In genomic region chr15:27493516-27493915, GRCm38 (mm10) we compare ENCODE assay signal across 19 mouse cellular contexts. TPM values are rescaled to one million over a fixed set of nuclear protein-coding genes. Genes with fewer than 3 reads are reported as not detected.
DNase-seq lines count a peak whose midpoint lies in the region; ATAC-seq and TF ChIP-seq lines count a peak whose summit lies in the region.
"Had no signal": no experiment of that assay in that cellular context is flagged by ENCODE, and none has a peak within 500 bp of the region (broad histone marks: within the 10 kb centered on the region; RNA-seq: fewer than 3 reads in every experiment).

No protein-coding gene starts in this region.

- H3K9ac ChIP-seq in forebrain, embryonic 16.5 days (replicated peaks; ENCODE audit: low read depth, low read length): no peak overlapping the region
- no peak overlapping the region for H3K9ac ChIP-seq in heart, embryonic 15.5 days
- H3K9ac ChIP-seq: hindbrain, embryonic 15.5 days; neural tube, embryonic 13.5 days had no signal

- 0 out of 2 replicates have a peak overlapping the region, but pooled peaks have one; percentile 15 for H3K27ac ChIP-seq in forebrain, embryonic 10.5 days
- no peak overlapping the region for H3K27ac ChIP-seq in forebrain, embryonic 16.5 days (ENCODE audit: low read length)
- H3K27ac ChIP-seq in heart, embryonic 15.5 days: peak overlapping the region; percentile 57
- peak overlapping the region; percentile 51; the same call in 1 of the 2 replicates for H3K27ac ChIP-seq in testis, adult 2 months (ENCODE audit: control insufficient read depth, insufficient read depth, low read depth, low read length)
- H3K27ac ChIP-seq: hindbrain, embryonic 15.5 days; neural tube, embryonic 13.5 days had no signal

- no peaks in the 10 kb centered on the region for H3K36me3 ChIP-seq in forebrain, embryonic 10.5 days (replicated peaks)
- no peaks in the 10 kb centered on the region for H3K36me3 ChIP-seq in forebrain, embryonic 16.5 days (ENCODE audit: control insufficient read depth, insufficient read depth)
- H3K36me3 ChIP-seq in heart, embryonic 15.5 days: no peaks in the 10 kb centered on the region
- no peaks in the 10 kb centered on the region for H3K36me3 ChIP-seq in testis, adult 2 months (ENCODE audit: control insufficient read depth, insufficient read depth, low read length)
- H3K36me3 ChIP-seq: hindbrain, embryonic 15.5 days; neural tube, embryonic 13.5 days had no signal

- no peak overlapping the region for H3K4me2 ChIP-seq in forebrain, embryonic 16.5 days (ENCODE audit: low read length)
- H3K4me2 ChIP-seq in heart, embryonic 15.5 days: peak overlapping the region; percentile 4; the same call in 1 of the 2 replicates
- H3K4me2 ChIP-seq: hindbrain, embryonic 15.5 days; neural tube, embryonic 13.5 days had no signal

- no peak for ATAC-seq in forebrain, embryonic 16.5 days
- ATAC-seq in heart, embryonic 15.5 days (replicated peaks; ENCODE audit: insufficient number of reproducible peaks, insufficient read depth, low FRiP score, low read depth): no peak
- ATAC-seq: forebrain, embryonic 14.5 days; lung, postnatal 0 days; Patski had no signal

- 54% methylated on average over 10 of the region's 10 CpGs for WGBS in forebrain, embryonic 10.5 days
- WGBS in forebrain, embryonic 16.5 days: 48% methylated on average over 10 of the region's 10 CpGs
- WGBS in heart, embryonic 15.5 days: 22% methylated on average over 10 of the region's 10 CpGs

- no peaks in the 10 kb centered on the region for H3K27me3 ChIP-seq in forebrain, embryonic 10.5 days (ENCODE audit: poor library complexity, severe bottlenecking)
- no peaks in the 10 kb centered on the region for H3K27me3 ChIP-seq in forebrain, embryonic 16.5 days (replicated peaks; ENCODE audit: control insufficient read depth, insufficient read depth, low read length)
- H3K27me3 ChIP-seq in heart, embryonic 15.5 days: no peaks in the 10 kb centered on the region
- H3K27me3 ChIP-seq in testis, adult 2 months (ENCODE audit: control insufficient read depth, insufficient read depth, low read length): no peaks in the 10 kb centered on the region
- H3K27me3 ChIP-seq: hindbrain, embryonic 15.5 days; megakaryocyte, embryonic 14.5 days; neural tube, embryonic 13.5 days; Patski had no signal

- no peak for DNase-seq in forebrain, embryonic 10.5 days (ENCODE audit: extremely low spot score, low spot score)
- DNase-seq in heart, postnatal 4 days: no peak
- DNase-seq in testis, postnatal 14 days (ENCODE audit: low spot score): no peak
- DNase-seq in yolk sac, embryonic 10.5 days (ENCODE audit: low spot score): peak; percentile 59
- no peak for DNase-seq in thymus, adult 18-20 months
- DNase-seq: B cell, adult 2 months; cerebellum, adult 18-20 months; gastrocnemius, postnatal 14 days; kidney, adult 2 months; kidney, postnatal 4 days had no signal

- H3K9me3 ChIP-seq in forebrain, embryonic 10.5 days: no peaks in the 10 kb centered on the region
- H3K9me3 ChIP-seq in forebrain, embryonic 16.5 days (ENCODE audit: control insufficient read depth, low read length): no peaks in the 10 kb centered on the region
- H3K9me3 ChIP-seq in heart, embryonic 15.5 days (replicated peaks): no peaks in the 10 kb centered on the region
- H3K9me3 ChIP-seq: hindbrain, embryonic 15.5 days; megakaryocyte, embryonic 14.5 days; neural tube, embryonic 13.5 days had no signal

- H3K4me1 ChIP-seq in forebrain, embryonic 10.5 days: peaks cover 62% of the 10 kb centered on the region
- H3K4me1 ChIP-seq in forebrain, embryonic 16.5 days (replicated peaks; ENCODE audit: control insufficient read depth, insufficient read depth, low read length): peaks cover 22% of the 10 kb centered on the region
- peaks cover 30% of the 10 kb centered on the region for H3K4me1 ChIP-seq in heart, embryonic 15.5 days (replicated peaks)
- peaks cover 2% of the 10 kb centered on the region; the same call in 1 of the 2 replicates for H3K4me1 ChIP-seq in testis, adult 2 months (ENCODE audit: control insufficient read depth, insufficient read depth, low read length)

- no peak for TF ChIP-seq CTCF in testis, adult 2 months (IDR thresholded peaks at IDR 0.05; ENCODE audit: control insufficient read depth, insufficient read depth, insufficient replicate concordance, low read depth, low read length)

- TF ChIP-seq POLR2A in testis, adult 2 months (IDR thresholded peaks at IDR 0.05; ENCODE audit: control insufficient read depth, low read depth, low read length): no peak

- no peak overlapping the region for H3K4me3 ChIP-seq in forebrain, embryonic 10.5 days
- no peak overlapping the region for H3K4me3 ChIP-seq in forebrain, embryonic 16.5 days (replicated peaks; ENCODE audit: low read length)
- no peak overlapping the region for H3K4me3 ChIP-seq in heart, embryonic 15.5 days
- H3K4me3 ChIP-seq in testis, adult 2 months (ENCODE audit: control insufficient read depth, low read depth, low read length): no peak overlapping the region
- H3K4me3 ChIP-seq: hindbrain, embryonic 15.5 days; megakaryocyte, embryonic 14.5 days; neural tube, embryonic 13.5 days had no signal

RNA-seq across cellular contexts. Expression of gene Ank, which starts 27.0 kb away (rescaled TPM):
- 5.4 and 5.5 TPM in 2 replicates for polyA plus RNA-seq in forebrain, embryonic 10.5 days (2016; fragmentation: Nextera tagmentation; extraction: Ambion mirVana)
- 17.9 and 22.0 TPM in 2 replicates for polyA plus RNA-seq in forebrain, embryonic 16.5 days (2015; fragmentation: Nextera tagmentation; extraction: Ambion mirVana)
- 10.2 and 10.8 TPM in 2 replicates for polyA plus RNA-seq in heart, embryonic 15.5 days (2015; fragmentation: Nextera tagmentation; extraction: Ambion mirVana)
- total RNA-seq in heart, postnatal 4 days (2021): 10 to 100 TPM; 70.2 to 74.8 TPM
- polyA plus RNA-seq in testis, adult 2 months (2012; rRNA removed): 7.7 and 9.1 TPM in 2 replicates
